8 mouse cellular contexts compared by ENCODE assay signal in the genomic region with DNA sequence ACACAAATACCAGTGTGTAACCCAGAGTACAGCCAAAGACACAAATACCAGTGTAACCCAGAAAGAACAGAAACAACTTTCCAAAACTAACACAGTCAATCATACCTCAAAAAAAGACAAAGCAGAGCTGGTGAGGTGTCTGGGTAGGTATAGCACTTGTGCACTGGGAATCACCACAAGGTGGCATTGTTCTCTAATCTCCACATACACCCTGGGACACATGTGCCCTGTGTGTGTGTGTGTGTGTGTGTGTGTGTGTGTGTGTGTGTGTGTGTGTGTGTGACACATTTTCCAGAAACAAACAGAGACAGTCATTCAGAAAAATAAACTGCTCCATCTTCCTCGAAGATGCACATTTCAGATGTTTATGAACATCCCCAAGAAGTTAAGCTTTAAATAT. TPM values are rescaled to one million over a fixed set of nuclear protein-coding genes. Genes with fewer than 3 reads are reported as not detected.
DNase-seq lines count a peak whose midpoint lies in the region; ATAC-seq and TF ChIP-seq lines count a peak whose summit lies in the region.
"Had no signal": no experiment of that assay in that cellular context is flagged by ENCODE, and none has a peak within 500 bp of the region (broad histone marks: within the 10 kb centered on the region; RNA-seq: fewer than 3 reads in every experiment).

No protein-coding gene starts in this region.

- H3K4me3 ChIP-seq in neural tube, embryonic 12.5 days, result no peak overlapping the region
- no peak overlapping the region for H3K4me3 ChIP-seq in liver, embryonic 14.5 days (ENCODE audit: insufficient read depth in 1 of 2, low read depth in 2 of 2, low read length in 2 of 2)
- H3K4me3 ChIP-seq: limb, embryonic 13.5 days had no signal

- TF ChIP-seq CTCF in liver, embryonic 14.5 days (IDR thresholded peaks at IDR 0.05; ENCODE audit: low read depth), result peak; percentile 56

- TF ChIP-seq EP300 in liver, embryonic 14.5 days (IDR thresholded peaks at IDR 0.05; ENCODE audit: low read depth), result no peak

- peak; percentile 65; the same call in 1 of the 2 replicates for ATAC-seq in neural tube, embryonic 12.5 days (ENCODE audit: low FRiP score, low read depth)
- peak; percentile 63; the same call in 1 of the 2 replicates for ATAC-seq in liver, embryonic 14.5 days (ENCODE audit: insufficient read depth)

- DNase-seq in neural tube, embryonic 10.5 days (ENCODE audit: extremely low spot score, low spot score), result no peak
- DNase-seq in adipocyte (ENCODE audit: low spot score), result peak; percentile 21
- DNase-seq in liver, embryonic 14.5 days (ENCODE audit: low read depth in 3 of 3, low spot score in 3 of 3), result no peak
- DNase-seq in thymus, postnatal 4 days, result peak; percentile 72
- no peak for DNase-seq in adrenal gland, adult 8-10 months
- no peak for DNase-seq in right cerebral cortex, adult 2 months (ENCODE audit: low spot score in 2 of 2)

- no peaks in the 10 kb centered on the region for H3K36me3 ChIP-seq in neural tube, embryonic 12.5 days
- no peaks in the 10 kb centered on the region for H3K36me3 ChIP-seq in liver, embryonic 14.5 days (replicated peaks; ENCODE audit: control insufficient read depth, insufficient read depth, low read depth)
- H3K36me3 ChIP-seq: limb, embryonic 13.5 days had no signal

- H3K27me3 ChIP-seq in neural tube, embryonic 12.5 days (replicated peaks), result no peaks in the 10 kb centered on the region
- H3K27me3 ChIP-seq in liver, embryonic 14.5 days (ENCODE audit: control insufficient read depth, insufficient read depth, low read length), result no peaks in the 10 kb centered on the region
- H3K27me3 ChIP-seq: limb, embryonic 13.5 days had no signal

- no peaks in the 10 kb centered on the region for H3K9me3 ChIP-seq in neural tube, embryonic 12.5 days
- no peaks in the 10 kb centered on the region for H3K9me3 ChIP-seq in liver, embryonic 14.5 days (ENCODE audit: control insufficient read depth, low read length)
- H3K9me3 ChIP-seq: limb, embryonic 13.5 days had no signal

- no peaks in the 10 kb centered on the region for H3K4me1 ChIP-seq in neural tube, embryonic 12.5 days
- no peaks in the 10 kb centered on the region for H3K4me1 ChIP-seq in liver, embryonic 14.5 days (replicated peaks; ENCODE audit: control insufficient read depth in 2 of 2, insufficient read depth in 2 of 2, low read length in 1 of 2)
- H3K4me1 ChIP-seq: limb, embryonic 13.5 days had no signal

- H3K9ac ChIP-seq in neural tube, embryonic 12.5 days, result no peak overlapping the region
- no peak overlapping the region for H3K9ac ChIP-seq in liver, embryonic 14.5 days (replicated peaks)
- H3K9ac ChIP-seq: limb, embryonic 13.5 days had no signal

- no peak overlapping the region for H3K27ac ChIP-seq in neural tube, embryonic 12.5 days
- no peak overlapping the region for H3K27ac ChIP-seq in liver, embryonic 14.5 days
- H3K27ac ChIP-seq: limb, embryonic 13.5 days had no signal

- WGBS in neural tube, embryonic 12.5 days, result 73% methylated on average over 1 of the region's 1 CpGs
- WGBS in liver, embryonic 14.5 days (ENCODE audit: insufficient replicate concordance), result 29% methylated on average over 1 of the region's 1 CpGs

- no peak overlapping the region for H3K4me2 ChIP-seq in neural tube, embryonic 12.5 days (replicated peaks)
- no peak overlapping the region for H3K4me2 ChIP-seq in liver, embryonic 14.5 days (ENCODE audit: low read depth)
- H3K4me2 ChIP-seq: limb, embryonic 13.5 days had no signal

RNA-seq across cellular contexts. Expression of a gene that starts 9.1 kb away (rescaled TPM):
- polyA plus RNA-seq in neural tube, embryonic 12.5 days (2016; fragmentation: Nextera tagmentation; extraction: Ambion mirVana), result 0.27 and 0.44 TPM in 2 replicates
- polyA plus RNA-seq in liver, embryonic 14.5 days (2012; rRNA removed), result 0.71 and 1.3 TPM in 2 replicates
- polyA plus RNA-seq in liver, embryonic 14.5 days (2014; fragmentation: Nextera tagmentation; extraction: Ambion mirVana), result 0.93 and 1.2 TPM in 2 replicates
- total RNA-seq in adrenal gland, adult 8-10 months (2022), result under 1 TPM in 3 of 4 experiments, not detected in 1; 0.46 to 0.91 (median 0.80) TPM

RNA-seq across cellular contexts. Expression of a gene that starts 33.5 kb away (rescaled TPM):
- polyA plus RNA-seq in neural tube, embryonic 12.5 days (2016; fragmentation: Nextera tagmentation; extraction: Ambion mirVana), result 24.2 and 27.6 TPM in 2 replicates
- not detected in 2 replicates for polyA plus RNA-seq in liver, embryonic 14.5 days (2012; rRNA removed)
- polyA plus RNA-seq in liver, embryonic 14.5 days (2014; fragmentation: Nextera tagmentation; extraction: Ambion mirVana), result not detected in 2 replicates
- 1 to 10 TPM in 3 of 4 experiments, under 1 TPM in 1; 0.45 to 2.2 (median 1.4) TPM for total RNA-seq in adrenal gland, adult 8-10 months (2022)
- polyA plus RNA-seq: limb, embryonic 13.5 days had no signal

Comparison
In these comparisons a context has a peak if more than half of its experiments do, and no peak if none do; other contexts are left out.
1. DNase-seq: peak in adipocyte (single experiment) and thymus, postnatal 4 days (single experiment); none in neural tube, embryonic 10.5 days (single experiment), liver, embryonic 14.5 days (0 of 3), adrenal gland, adult 8-10 months (single experiment) and right cerebral cortex, adult 2 months (0 of 2).
2. RNA of a gene that starts 33.5 kb away (polyA plus RNA-seq): 24.2 to 27.6 TPM in neural tube, embryonic 12.5 days; not detected in liver, embryonic 14.5 days; every median in the first group is over 10 times any median in the second.